Mouse (Mus musculus): ENCODE measurements around the gene Zfp609. TPM values are rescaled to one million over a fixed set of nuclear protein-coding genes. Genes with fewer than 3 reads are reported as not detected.
"Not testable (repeated sequence)": the region's sequence is repeated elsewhere in the genome, so short reads cannot be mapped to it uniquely, and the experiment has no call there.

The Zfp609 gene
- polyA plus RNA-seq, 1 experiment from 2014 or later, result 10.5 TPM

DNA sequence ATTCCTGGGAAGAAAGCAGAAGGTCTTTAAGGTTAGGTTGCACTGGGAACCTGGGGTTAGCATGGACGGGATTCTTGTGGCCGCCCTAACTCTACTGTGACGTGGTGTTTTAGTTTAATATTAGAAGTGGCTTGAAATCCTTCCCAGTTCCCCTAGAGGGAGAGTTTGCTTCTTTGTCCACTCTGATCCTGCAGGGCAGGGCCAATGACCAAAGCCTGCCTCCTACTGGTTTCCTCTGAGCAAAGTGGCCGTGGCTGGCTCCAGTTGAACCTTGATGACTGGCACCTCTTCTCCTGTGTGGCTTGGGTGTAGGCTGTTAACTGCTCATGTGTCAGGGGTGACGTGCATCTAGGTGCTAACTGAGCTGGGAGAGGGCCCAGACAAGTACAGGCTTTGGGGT is 166.3 kb downstream of the Zfp609 start:
- no peaks in the 10 kb centered on the region for H3K36me3 ChIP-seq
- no peak for ATAC-seq
- no peaks in the 10 kb centered on the region for H3K27me3 ChIP-seq
- WGBS, result 61% methylated on average over 5 of the region's 5 CpGs
- H3K9me3 ChIP-seq, result no peaks in the 10 kb centered on the region
- H3K27ac ChIP-seq, result no peak overlapping the region
- H3K4me1 ChIP-seq (replicated peaks), result no peaks in the 10 kb centered on the region
- no peak overlapping the region for H3K9ac ChIP-seq (replicated peaks)
- no peak overlapping the region for H3K4me2 ChIP-seq (replicated peaks)
- H3K4me3 ChIP-seq (replicated peaks), result no peak overlapping the region

DNA sequence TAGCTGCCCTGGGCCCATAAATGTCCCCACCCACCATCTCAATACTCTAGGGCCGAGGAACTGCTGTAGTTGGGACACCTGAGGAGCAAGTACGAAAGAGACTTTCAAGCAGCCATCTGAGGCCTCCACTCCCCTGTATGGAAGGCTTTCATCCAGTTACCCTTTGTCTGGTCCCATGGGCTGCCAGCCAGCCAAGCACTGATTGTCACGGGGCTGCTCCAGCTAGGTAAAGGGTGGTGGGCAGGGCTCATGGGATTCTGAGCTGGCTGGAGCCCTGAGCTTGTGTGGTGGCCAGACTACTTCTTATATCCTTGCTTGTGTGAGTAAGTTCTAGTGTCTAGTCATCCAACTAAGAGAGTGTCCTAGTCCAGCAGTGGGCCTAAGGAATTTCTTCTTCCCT is 170.1 kb downstream of the Zfp609 start:
- Histone ChIP-seq H3K4me1 (replicated peaks) (no peaks in the 10 kb centered on the region), H3K4me3 (replicated peaks) (no peak overlapping the region), H3K4me2 (replicated peaks) (no peak overlapping the region), H3K27me3 (no peaks in the 10 kb centered on the region), H3K9me3 (no peaks in the 10 kb centered on the region), H3K36me3 (no peaks in the 10 kb centered on the region), H3K9ac (replicated peaks) (no peak overlapping the region), H3K27ac (no peak overlapping the region)
- no peak for ATAC-seq
- 75% methylated on average over 3 of the region's 3 CpGs for WGBS

DNA sequence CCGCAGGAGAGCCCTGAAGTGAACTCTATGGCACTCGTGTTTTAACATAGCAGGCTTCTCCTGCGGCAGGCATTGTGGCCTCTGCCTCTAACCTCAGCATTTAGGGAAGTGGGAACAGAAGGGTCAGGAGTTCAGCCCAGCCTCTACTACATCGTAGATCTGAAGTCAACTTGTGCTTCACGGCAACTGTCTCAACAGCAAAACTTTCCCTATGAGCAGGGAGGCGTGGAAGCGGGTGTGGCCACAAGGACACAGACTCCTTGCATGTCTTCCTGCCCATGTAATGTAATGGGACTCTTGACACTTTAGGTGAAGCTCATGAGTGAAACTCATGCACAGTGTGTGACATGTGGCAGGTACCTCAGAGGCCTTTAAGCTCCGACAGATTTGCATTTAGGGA is 171.8 kb downstream of the Zfp609 start:
- Histone ChIP-seq H3K9me3 (no peaks in the 10 kb centered on the region), H3K27me3 (no peaks in the 10 kb centered on the region), H3K27ac (no peak overlapping the region), H3K36me3 (no peaks in the 10 kb centered on the region), H3K4me2 (replicated peaks) (no peak overlapping the region), H3K4me1 (replicated peaks) (no peaks in the 10 kb centered on the region), H3K4me3 (replicated peaks) (no peak overlapping the region), H3K9ac (replicated peaks) (no peak overlapping the region)
- WGBS, result 91% methylated on average over 8 of the region's 8 CpGs
- ATAC-seq, result no peak

GRCm38 (mm10) chr9:65654700-65655237 is 172.6 kb downstream of the Zfp609 start:
- Histone ChIP-seq H3K4me2 (replicated peaks) (no peak overlapping the region), H3K27ac (no peak overlapping the region), H3K36me3 (no peaks in the 10 kb centered on the region), H3K27me3 (no peaks in the 10 kb centered on the region), H3K4me1 (replicated peaks) (no peaks in the 10 kb centered on the region), H3K9me3 (no peaks in the 10 kb centered on the region), H3K9ac (replicated peaks) (no peak overlapping the region), H3K4me3 (replicated peaks) (no peak overlapping the region)
- no peak for ATAC-seq
- 90% methylated on average over 3 of the region's 3 CpGs for WGBS

GRCm38 (mm10) chr9:65653741-65654140 is 173.6 kb downstream of the Zfp609 start:
- 97% methylated on average over 4 of the region's 4 CpGs for WGBS
- Histone ChIP-seq H3K27ac (no peak overlapping the region), H3K36me3 (no peaks in the 10 kb centered on the region), H3K4me2 (replicated peaks) (no peak overlapping the region), H3K9me3 (no peaks in the 10 kb centered on the region), H3K9ac (replicated peaks) (no peak overlapping the region), H3K4me3 (replicated peaks) (no peak overlapping the region), H3K27me3 (no peaks in the 10 kb centered on the region), H3K4me1 (replicated peaks) (no peaks in the 10 kb centered on the region)
- ATAC-seq, result no peak

DNA sequence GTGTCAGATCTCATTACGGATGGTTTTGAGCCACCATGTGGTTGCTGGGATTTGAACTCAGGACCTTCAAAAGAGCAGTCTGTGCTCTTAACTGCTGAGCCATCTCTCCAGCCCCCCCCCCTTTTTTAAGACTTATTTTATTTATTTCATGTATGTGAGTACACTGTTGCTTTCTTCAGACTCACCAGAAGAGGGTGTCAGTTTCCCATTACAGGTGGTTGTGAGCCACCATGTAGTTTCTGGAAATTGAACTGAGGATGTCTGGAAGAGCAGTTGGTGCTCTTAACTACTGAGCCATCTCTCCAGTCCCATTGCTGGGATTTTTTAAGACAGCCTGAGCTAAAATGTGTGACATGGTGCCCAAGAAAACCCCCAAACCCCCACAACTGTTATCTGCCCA is 175.4 kb downstream of the Zfp609 start:
- H3K4me1 ChIP-seq (replicated peaks); H3K27me3 ChIP-seq; H3K4me2 ChIP-seq (replicated peaks); ATAC-seq; H3K9me3 ChIP-seq; H3K36me3 ChIP-seq; H3K4me3 ChIP-seq (replicated peaks); H3K9ac ChIP-seq (replicated peaks); H3K27ac ChIP-seq: not testable (repeated sequence)
- 90% methylated on average over 1 of the region's 1 CpGs for WGBS

- H3K27me3 ChIP-seq, result no peaks in the 10 kb centered on the region
- no peak for ATAC-seq
- no peak overlapping the region for H3K4me3 ChIP-seq (replicated peaks)
- H3K36me3 ChIP-seq, result no peaks in the 10 kb centered on the region
- no peak overlapping the region for H3K9ac ChIP-seq (replicated peaks)
- no peak overlapping the region for H3K4me2 ChIP-seq (replicated peaks)
- H3K27ac ChIP-seq, result no peak overlapping the region
- H3K4me1 ChIP-seq (replicated peaks), result no peaks in the 10 kb centered on the region
- H3K9me3 ChIP-seq, result no peaks in the 10 kb centered on the region
- 83% methylated on average over 1 of the region's 1 CpGs for WGBS
Observed at GRCm38 (mm10) chr9:65649997-65650396, 177.4 kb downstream of the Zfp609 start.

DNA sequence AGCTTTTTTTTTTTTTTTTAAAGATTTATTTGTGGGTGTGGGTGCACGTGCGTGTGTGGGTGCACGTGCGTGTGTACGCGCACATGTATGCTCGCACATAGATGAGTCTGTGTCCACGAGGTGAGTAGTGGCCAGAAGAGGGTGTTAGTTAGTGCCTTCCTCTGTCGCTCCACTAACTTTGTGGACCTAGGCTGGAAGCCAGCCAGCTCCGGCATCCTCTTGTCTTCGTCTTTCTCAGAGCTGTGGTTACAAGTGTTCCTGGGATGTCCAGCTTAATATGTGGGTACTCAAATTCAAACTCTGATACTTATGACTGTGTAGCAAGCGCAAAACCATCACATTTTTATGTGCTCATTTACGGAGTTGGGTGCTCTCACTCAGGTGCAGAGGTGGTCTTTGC is 178.6 kb downstream of the Zfp609 start:
- Histone ChIP-seq H3K27me3 (no peaks in the 10 kb centered on the region), H3K9me3 (no peaks in the 10 kb centered on the region)

DNA sequence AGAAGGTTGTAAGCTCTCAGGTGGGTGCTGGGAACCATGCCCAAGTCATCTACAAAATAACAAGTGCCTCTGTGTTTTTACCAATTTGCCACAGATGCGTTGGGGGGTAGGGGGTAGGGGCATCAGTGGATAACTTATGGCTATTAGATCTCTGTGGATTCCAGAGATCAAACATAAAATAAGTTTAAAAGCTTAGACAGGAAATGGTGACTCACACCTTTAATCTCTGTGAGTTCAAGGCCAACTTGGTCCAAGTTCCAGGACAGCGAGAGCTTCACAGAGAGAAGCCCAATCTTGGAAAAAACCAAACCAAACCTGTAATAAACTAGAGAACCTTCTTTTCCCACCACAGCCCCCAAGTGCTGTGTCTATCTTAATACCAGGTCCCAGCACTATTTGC is 180.6 kb downstream of the Zfp609 start:
- H3K4me3 ChIP-seq (replicated peaks), result no peak overlapping the region
- H3K9ac ChIP-seq (replicated peaks), result no peak overlapping the region
- H3K4me1 ChIP-seq (replicated peaks), result 0 out of 2 replicates have a peak, but pooled peaks cover under 1% of the 10 kb centered on the region
- H3K36me3 ChIP-seq, result no peaks in the 10 kb centered on the region
- H3K27me3 ChIP-seq, result no peaks in the 10 kb centered on the region
- 90% methylated on average over 2 of the region's 2 CpGs for WGBS
- ATAC-seq, result no peak
- no peak overlapping the region for H3K27ac ChIP-seq
- H3K9me3 ChIP-seq, result no peaks in the 10 kb centered on the region
- H3K4me2 ChIP-seq (replicated peaks), result no peak overlapping the region

More for the DNA sequence above, 178.6 kb downstream of the Zfp609 start:
- Histone ChIP-seq H3K9ac (replicated peaks) (no peak overlapping the region), H3K36me3 (no peaks in the 10 kb centered on the region), H3K4me1 (replicated peaks) (no peaks in the 10 kb centered on the region), H3K4me3 (replicated peaks) (no peak overlapping the region), H3K4me2 (replicated peaks) (no peak overlapping the region), H3K27ac (no peak overlapping the region)
- no peak for ATAC-seq
- WGBS, result 92% methylated on average over 13 of the region's 13 CpGs

GRCm38 (mm10) chr9:65645984-65646383 is 181.4 kb downstream of the Zfp609 start:
- Histone ChIP-seq H3K27me3 (no peaks in the 10 kb centered on the region; the same call in 1 of the 2 replicates), H3K36me3 (no peaks in the 10 kb centered on the region), H3K4me3 (replicated peaks) (no peak overlapping the region), H3K9ac (replicated peaks) (no peak overlapping the region), H3K9me3 (no peaks in the 10 kb centered on the region), H3K27ac (no peak overlapping the region), H3K4me1 (replicated peaks) (peaks cover 8% of the 10 kb centered on the region), H3K4me2 (replicated peaks) (no peak overlapping the region)
- WGBS, result 55% methylated on average over 3 of the region's 3 CpGs
- no peak for ATAC-seq

DNA sequence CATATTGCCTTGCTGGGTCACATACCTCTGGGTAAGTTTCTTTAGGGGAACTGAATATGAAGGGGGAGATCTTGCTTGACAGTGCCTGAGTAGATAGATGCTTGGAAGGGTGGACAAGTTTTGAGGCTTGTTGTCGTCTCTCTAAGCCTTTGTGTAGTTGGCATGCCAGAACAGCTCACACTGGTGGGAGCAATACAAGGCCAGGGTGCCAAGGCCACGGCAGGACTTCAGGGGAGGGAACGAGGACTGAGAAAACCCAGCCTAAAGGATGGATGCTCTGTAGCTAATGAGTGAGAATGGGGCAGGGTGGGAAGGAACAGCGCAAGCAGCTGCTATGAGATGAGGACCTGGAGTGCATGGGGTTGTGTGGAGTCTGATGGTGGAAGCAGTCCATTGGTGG is 182.4 kb downstream of the Zfp609 start:
- Histone ChIP-seq H3K36me3 (no peaks in the 10 kb centered on the region), H3K9me3 (no peaks in the 10 kb centered on the region), H3K27ac (no peak overlapping the region), H3K4me2 (replicated peaks) (no peak overlapping the region), H3K4me3 (replicated peaks) (no peak overlapping the region), H3K27me3 (peaks cover under 1% of the 10 kb centered on the region; the same call in 1 of the 2 replicates), H3K9ac (replicated peaks) (no peak overlapping the region), H3K4me1 (replicated peaks) (peaks cover 12% of the 10 kb centered on the region)
- 94% methylated on average over 4 of the region's 4 CpGs for WGBS
- ATAC-seq, result no peak

- Histone ChIP-seq H3K4me2 (replicated peaks) (no peak overlapping the region), H3K4me1 (replicated peaks) (peaks cover 12% of the 10 kb centered on the region), H3K9me3 (no peaks in the 10 kb centered on the region), H3K27me3 (peaks cover 8% of the 10 kb centered on the region; the same call in 1 of the 2 replicates), H3K27ac (no peak overlapping the region), H3K9ac (replicated peaks) (no peak overlapping the region), H3K4me3 (replicated peaks) (no peak overlapping the region), H3K36me3 (no peaks in the 10 kb centered on the region)
- no peak for ATAC-seq
Observed at GRCm38 (mm10) chr9:65642546-65642945, 184.8 kb downstream of the Zfp609 start.

All from midbrain, embryonic 13.5 days (tissue).